Mouse (Mus musculus) hindbrain, embryonic 15.5 days (tissue): ENCODE measurements around the gene Taar5. TPM values are rescaled to one million over a fixed set of nuclear protein-coding genes. Genes with fewer than 3 reads are reported as not detected.

Experiments
- ATAC-seq: fragments of 200-750 bp; cut with Nextera tagmentation; 2 replicates; pipeline ENCODE4 v1.8.0; 2017; ENCODE audit warnings: low read depth, moderate number of reproducible peaks, moderate TSS enrichment; ENCODE audit not compliant: low FRiP score
- H3K27ac ChIP-seq: fragments of 300-500 bp; sonication (generic); replicated peaks from 2 replicates; pipeline ENCODE4 v1.5.1; 2015; ENCODE audit warnings: mild to moderate bottlenecking, inconsistent platforms
- H3K27me3 ChIP-seq: fragments of 300-500 bp; sonication (generic); 2 replicates; pipeline ENCODE4 v1.6.1; 2015; ENCODE audit warnings: control low read depth, inconsistent platforms
- H3K36me3 ChIP-seq: fragments of 300-500 bp; sonication (generic); 2 replicates; pipeline ENCODE4 v1.6.1; 2015; ENCODE audit warnings: control low read depth, inconsistent platforms
- H3K4me1 ChIP-seq: fragments of 300-500 bp; sonication (generic); replicated peaks from 2 replicates; pipeline ENCODE4 v1.6.1; 2015; ENCODE audit warnings: control low read depth, inconsistent platforms
- H3K4me2 ChIP-seq: fragments of 300-500 bp; sonication (generic); 2 replicates; pipeline ENCODE4 v1.6.1; 2015; ENCODE audit warnings: moderate library complexity, mild to moderate bottlenecking, inconsistent platforms
- H3K4me3 ChIP-seq: fragments of 300-500 bp; sonication (generic); 2 replicates; pipeline ENCODE4 v1.5.1; 2015; ENCODE audit warnings: mild to moderate bottlenecking, inconsistent platforms
- H3K9ac ChIP-seq: fragments of 300-500 bp; sonication (generic); 2 replicates; pipeline ENCODE4 v1.6.1; 2015; ENCODE audit warnings: inconsistent platforms
- H3K9me3 ChIP-seq: fragments of 300-500 bp; sonication (generic); 2 replicates; pipeline ENCODE4 v1.6.1; 2016; ENCODE audit warnings: control low read depth, inconsistent platforms
- WGBS: fragments of 180-500 bp; shearing (Covaris S2); methylation state at CpG from one replicate; pipeline ENCODE4 v1.1.7; 2015; 5-methylcytosine and 5-hydroxymethylcytosine counted together
- polyA plus RNA-seq: library from polyadenylated mRNA; unstranded; fragments of >200 nt; fragmentation: Nextera tagmentation; extraction: Ambion mirVana; gene quantifications from 2 replicates; pipeline ENCODE4 v1.2.1, GENCODE M21; 2015

Gene Taar5
- not detected in 2 replicates for polyA plus RNA-seq

DNA sequence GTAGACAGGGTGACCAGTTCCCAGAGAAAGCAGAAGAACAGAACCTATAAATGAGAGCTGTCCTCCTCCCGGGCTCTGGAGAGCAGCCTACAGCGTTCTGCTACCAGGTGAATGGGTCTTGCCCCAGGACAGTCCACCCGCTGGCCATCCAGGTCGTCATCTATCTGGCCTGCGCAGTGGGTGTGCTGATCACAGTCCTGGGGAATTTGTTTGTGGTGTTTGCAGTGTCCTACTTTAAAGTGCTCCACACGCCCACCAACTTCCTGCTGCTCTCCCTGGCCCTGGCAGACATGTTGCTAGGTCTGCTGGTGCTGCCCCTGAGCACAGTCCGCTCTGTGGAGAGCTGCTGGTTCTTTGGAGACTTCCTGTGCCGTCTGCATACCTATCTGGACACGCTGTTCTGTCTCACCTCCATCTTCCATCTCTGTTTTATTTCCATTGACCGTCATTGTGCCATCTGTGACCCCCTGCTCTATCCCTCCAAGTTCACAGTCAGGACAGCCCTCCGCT, at the start of gene Taar5:
Taar5 (plus strand) TSS at position 51 of the 510 bp plus-strand sequence.
- no peak within 1 kb of the TSS for H3K4me3 ChIP-seq
- 93% methylated on average over 11 of the region's 11 CpGs for WGBS
- H3K9ac ChIP-seq: no peak within 1 kb of the TSS
- H3K27me3 ChIP-seq: no peaks in the 10 kb centered on the region
- H3K4me1 ChIP-seq: no peaks in the 10 kb centered on the region
- H3K9me3 ChIP-seq: no peaks in the 10 kb centered on the region
- no peaks in the 10 kb centered on the region for H3K36me3 ChIP-seq
- no peak within 1 kb of the TSS for H3K27ac ChIP-seq
- ATAC-seq: no peak
- no peak within 1 kb of the TSS for H3K4me2 ChIP-seq

DNA sequence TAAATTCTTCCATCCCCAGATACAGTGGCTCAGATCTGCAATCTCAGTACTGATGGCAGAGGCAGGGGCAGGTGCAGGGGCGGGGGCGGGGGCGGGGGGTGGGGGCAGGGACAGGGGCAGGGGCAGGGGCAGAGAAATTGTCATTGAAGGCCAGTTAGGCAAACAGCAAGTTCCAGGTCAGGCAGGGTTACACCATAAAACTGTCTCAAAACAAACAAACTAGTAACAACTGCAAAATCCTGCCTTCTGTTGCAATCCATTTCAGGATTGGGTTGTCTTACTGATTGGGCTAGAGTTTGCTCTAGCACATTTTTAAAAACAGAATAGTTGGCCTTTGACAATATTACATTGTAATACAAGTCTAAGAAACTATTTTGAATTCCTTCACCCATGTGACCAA, 48.0 kb upstream of the Taar5 start:
- H3K27ac ChIP-seq: no peak overlapping the region
- no peaks in the 10 kb centered on the region for H3K27me3 ChIP-seq
- no peaks in the 10 kb centered on the region for H3K36me3 ChIP-seq
- ATAC-seq: no peak
- no peak overlapping the region for H3K4me2 ChIP-seq
- no peaks in the 10 kb centered on the region for H3K9me3 ChIP-seq
- no peak overlapping the region for H3K9ac ChIP-seq
- no peak overlapping the region for H3K4me3 ChIP-seq
- no peaks in the 10 kb centered on the region for H3K4me1 ChIP-seq
- WGBS: 79% methylated on average over 3 of the region's 3 CpGs

DNA sequence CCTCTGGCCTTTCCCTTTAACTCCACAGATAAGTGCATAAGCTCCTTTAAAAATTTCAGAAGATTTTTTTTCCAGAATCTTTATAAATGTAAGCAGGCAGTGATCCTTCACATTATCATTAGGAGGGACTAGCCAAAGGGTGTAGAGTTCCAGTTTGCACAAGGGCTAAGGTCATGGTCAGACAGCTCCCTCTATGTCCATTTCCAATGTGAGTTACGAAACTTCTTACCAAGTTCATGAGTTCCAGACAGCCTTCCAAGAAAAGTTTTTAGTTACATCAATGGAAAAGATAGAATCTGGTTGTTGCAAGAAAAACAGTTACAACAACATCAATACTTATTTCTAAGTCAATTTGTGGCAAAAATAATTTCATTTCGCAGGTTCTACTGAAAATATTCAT, 46.6 kb upstream of the Taar5 start:
- H3K27ac ChIP-seq: no peak overlapping the region
- ATAC-seq: no peak
- no peak overlapping the region for H3K4me3 ChIP-seq
- no peaks in the 10 kb centered on the region for H3K4me1 ChIP-seq
- H3K9ac ChIP-seq: no peak overlapping the region
- no peaks in the 10 kb centered on the region for H3K9me3 ChIP-seq
- H3K27me3 ChIP-seq: no peaks in the 10 kb centered on the region
- H3K4me2 ChIP-seq: no peak overlapping the region
- H3K36me3 ChIP-seq: no peaks in the 10 kb centered on the region
- WGBS: 85% methylated on average over 2 of the region's 2 CpGs

DNA sequence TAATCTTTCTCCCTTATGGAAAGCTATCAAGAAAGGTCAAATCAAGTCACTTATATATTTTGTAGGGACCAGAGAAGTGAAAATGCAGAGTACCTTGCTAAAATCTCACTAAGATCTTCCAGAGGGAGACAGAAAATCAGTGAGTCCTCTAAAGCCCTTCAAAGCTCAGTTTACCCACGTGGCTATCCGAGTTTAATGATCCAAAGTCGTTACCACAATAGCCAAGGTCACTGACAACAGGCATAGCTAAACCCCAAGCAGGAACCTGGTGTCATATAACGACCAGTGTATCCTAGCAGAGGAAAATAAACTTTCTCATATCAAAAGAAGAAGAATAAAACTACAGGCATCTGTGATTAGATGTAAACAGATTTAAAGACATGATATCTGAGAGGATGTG, 32.9 kb upstream of the Taar5 start:
- Histone ChIP-seq H3K9ac (no peak overlapping the region), H3K4me2 (no peak overlapping the region), H3K27me3 (no peaks in the 10 kb centered on the region), H3K9me3 (no peaks in the 10 kb centered on the region), H3K36me3 (no peaks in the 10 kb centered on the region), H3K4me1 (no peaks in the 10 kb centered on the region), H3K27ac (no peak overlapping the region), H3K4me3 (no peak overlapping the region)
- no peak for ATAC-seq
- 52% methylated on average over 4 of the region's 4 CpGs for WGBS

DNA sequence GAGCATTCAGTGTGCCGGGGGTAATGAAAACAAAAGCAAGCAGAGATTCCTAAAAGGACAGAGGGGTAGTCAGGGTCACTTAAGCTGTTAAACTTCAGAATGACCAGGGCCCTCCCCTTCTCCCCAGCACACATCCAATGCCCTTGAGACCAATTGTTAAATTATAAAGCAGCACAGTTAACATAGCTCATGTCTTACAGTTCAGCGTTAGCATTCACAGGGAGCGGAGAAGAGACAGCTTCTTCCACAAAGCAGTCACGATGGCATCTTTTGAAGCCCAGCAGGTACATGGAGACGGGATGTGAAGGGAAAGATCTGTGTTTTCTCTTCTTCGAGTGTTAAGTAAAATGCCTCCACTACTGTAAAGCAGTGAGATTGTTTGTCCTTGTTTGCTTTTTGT, 32.2 kb upstream of the Taar5 start, which contains the start of gene Taar2:
Taar2 (plus strand) TSS at position 261 of the 400 bp plus-strand sequence.
- Histone ChIP-seq H3K36me3 (no peaks in the 10 kb centered on the region), H3K27me3 (no peaks in the 10 kb centered on the region), H3K9ac (no peak within 1 kb of the TSS), H3K27ac (no peak within 1 kb of the TSS), H3K4me1 (no peaks in the 10 kb centered on the region), H3K4me3 (no peak within 1 kb of the TSS), H3K4me2 (peak within 1 kb of the TSS; percentile 16; the same call in 1 of the 2 replicates), H3K9me3 (no peaks in the 10 kb centered on the region)
- WGBS: 38% methylated on average over 6 of the region's 6 CpGs
- no peak for ATAC-seq

DNA sequence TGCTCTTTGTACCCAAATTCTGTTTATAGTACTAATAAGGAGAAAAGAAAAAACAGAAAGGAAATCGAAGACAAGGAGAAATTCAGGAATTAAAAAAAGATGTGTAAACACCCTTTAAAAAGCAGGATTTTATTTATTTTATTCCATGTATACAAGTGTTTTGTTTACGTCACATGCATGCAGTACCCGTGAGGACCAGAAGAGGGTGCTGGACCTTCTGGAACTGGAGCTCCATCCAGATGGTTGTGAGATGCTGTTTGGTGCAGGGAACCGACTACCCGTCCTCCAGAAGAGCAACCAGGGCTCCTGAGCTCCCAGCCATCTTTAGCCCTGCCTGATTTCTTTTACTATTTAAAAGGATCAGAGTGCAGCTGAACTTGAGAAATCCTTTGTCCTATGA, 28.0 kb upstream of the Taar5 start:
- no peak for ATAC-seq

DNA sequence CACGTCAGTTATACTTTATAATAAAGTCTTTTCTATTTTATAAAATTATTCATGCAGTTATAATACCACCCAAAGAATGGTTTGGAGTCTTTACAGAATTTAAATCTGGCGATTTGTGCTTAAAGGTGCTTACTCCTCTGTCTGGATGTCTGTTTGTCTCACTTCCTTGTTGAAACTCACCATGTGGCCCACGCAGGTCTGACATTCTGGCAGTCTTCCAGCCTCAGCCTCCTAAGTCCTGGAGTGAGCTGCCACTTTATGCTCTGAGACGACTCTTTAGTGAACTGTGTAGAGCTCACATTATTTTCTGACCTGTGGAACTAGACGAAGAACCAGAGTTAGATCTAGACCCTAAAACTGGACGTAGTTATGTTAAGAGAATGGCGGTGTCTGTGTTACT, 22.5 kb upstream of the Taar5 start:
- Histone ChIP-seq H3K27ac (no peak overlapping the region), H3K4me2 (no peak overlapping the region), H3K4me1 (no peaks in the 10 kb centered on the region), H3K4me3 (no peak overlapping the region), H3K9ac (no peak overlapping the region), H3K27me3 (no peaks in the 10 kb centered on the region), H3K36me3 (no peaks in the 10 kb centered on the region), H3K9me3 (no peaks in the 10 kb centered on the region)
- no peak for ATAC-seq
- WGBS: 66% methylated on average over 7 of the region's 7 CpGs

More for the DNA sequence above, 28.0 kb upstream of the Taar5 start:
- Histone ChIP-seq H3K4me2 (no peak overlapping the region), H3K27ac (no peak overlapping the region), H3K4me1 (no peaks in the 10 kb centered on the region), H3K9ac (no peak overlapping the region), H3K36me3 (no peaks in the 10 kb centered on the region), H3K27me3 (no peaks in the 10 kb centered on the region), H3K4me3 (no peak overlapping the region), H3K9me3 (no peaks in the 10 kb centered on the region)
- WGBS: 79% methylated on average over 5 of the region's 5 CpGs

DNA sequence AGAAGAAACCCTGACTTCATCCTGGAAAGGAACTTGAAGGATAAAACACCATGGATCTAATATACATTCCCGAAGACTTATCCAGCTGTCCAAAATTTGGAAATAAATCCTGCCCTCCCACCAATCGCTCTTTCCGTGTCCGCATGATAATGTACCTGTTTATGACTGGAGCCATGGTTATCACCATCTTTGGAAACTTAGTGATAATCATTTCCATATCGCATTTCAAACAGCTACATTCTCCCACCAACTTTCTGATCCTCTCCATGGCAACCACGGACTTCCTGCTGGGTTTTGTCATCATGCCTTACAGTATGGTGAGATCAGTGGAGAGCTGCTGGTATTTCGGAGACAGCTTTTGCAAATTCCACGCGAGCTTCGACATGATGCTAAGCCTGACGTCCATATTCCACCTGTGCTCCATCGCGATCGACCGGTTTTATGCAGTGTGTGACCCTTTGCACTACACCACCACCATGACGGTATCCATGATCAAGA, 20.9 kb upstream of the Taar5 start, which contains the start of gene Taar3:
Taar3 (plus strand) TSS at position 51 of the 498 bp plus-strand sequence.
- Histone ChIP-seq H3K9ac (no peak within 1 kb of the TSS), H3K4me3 (no peak within 1 kb of the TSS), H3K36me3 (no peaks in the 10 kb centered on the region), H3K27me3 (no peaks in the 10 kb centered on the region), H3K27ac (no peak within 1 kb of the TSS), H3K9me3 (no peaks in the 10 kb centered on the region), H3K4me2 (no peak within 1 kb of the TSS), H3K4me1 (no peaks in the 10 kb centered on the region)
- WGBS: 78% methylated on average over 16 of the region's 16 CpGs
- ATAC-seq: no peak

DNA sequence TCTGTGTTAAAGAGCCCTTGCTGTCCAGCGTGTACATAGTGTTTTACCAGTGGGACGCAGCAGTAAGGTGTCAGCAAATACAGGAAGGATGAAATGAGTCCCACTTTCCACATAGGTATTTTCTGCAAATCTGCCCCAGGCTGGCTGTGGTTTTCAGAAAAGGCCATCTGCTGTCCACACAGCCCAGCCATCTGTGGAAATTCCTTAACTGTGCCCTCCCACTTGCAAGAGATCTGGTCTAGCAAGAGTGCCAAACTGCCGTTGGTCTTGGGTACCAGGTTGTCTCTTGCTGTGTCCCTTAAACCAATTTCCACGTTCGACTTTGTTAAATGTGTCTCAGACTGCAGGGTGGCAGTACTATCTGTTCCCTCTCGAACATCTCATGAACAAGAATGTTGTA, 18.8 kb upstream of the Taar5 start:
- H3K27me3 ChIP-seq: no peaks in the 10 kb centered on the region
- WGBS: 83% methylated on average over 6 of the region's 6 CpGs

DNA sequence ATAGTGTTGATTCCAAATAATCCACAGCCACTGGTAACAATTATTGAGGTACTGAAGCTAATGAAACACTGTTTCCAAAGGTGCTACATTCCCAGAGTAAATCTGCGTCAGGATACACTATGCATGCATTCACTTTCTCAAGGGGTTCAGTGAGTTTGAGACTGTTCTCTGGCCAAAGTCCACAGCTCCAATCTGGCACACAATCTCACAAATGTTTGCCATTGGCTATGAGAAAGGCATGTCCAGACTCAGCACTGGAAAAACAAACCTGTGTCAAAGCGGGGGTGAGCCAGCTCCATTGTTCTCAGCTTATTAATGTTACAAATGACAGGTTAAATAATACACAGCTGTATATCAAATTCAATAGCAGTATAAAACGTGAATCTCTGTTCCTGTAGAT, 11.4 kb upstream of the Taar5 start:
- 65% methylated on average over 3 of the region's 3 CpGs for WGBS
- Histone ChIP-seq H3K4me1 (no peaks in the 10 kb centered on the region), H3K36me3 (no peaks in the 10 kb centered on the region), H3K27ac (no peak overlapping the region), H3K9me3 (no peaks in the 10 kb centered on the region), H3K9ac (no peak overlapping the region), H3K4me2 (no peak overlapping the region), H3K4me3 (no peak overlapping the region), H3K27me3 (no peaks in the 10 kb centered on the region)
- no peak for ATAC-seq

More for the DNA sequence above, 18.8 kb upstream of the Taar5 start:
- Histone ChIP-seq H3K4me3 (no peak overlapping the region), H3K9me3 (no peaks in the 10 kb centered on the region), H3K4me1 (no peaks in the 10 kb centered on the region), H3K27ac (no peak overlapping the region), H3K36me3 (no peaks in the 10 kb centered on the region), H3K4me2 (no peak overlapping the region), H3K9ac (no peak overlapping the region)
- ATAC-seq: no peak

DNA sequence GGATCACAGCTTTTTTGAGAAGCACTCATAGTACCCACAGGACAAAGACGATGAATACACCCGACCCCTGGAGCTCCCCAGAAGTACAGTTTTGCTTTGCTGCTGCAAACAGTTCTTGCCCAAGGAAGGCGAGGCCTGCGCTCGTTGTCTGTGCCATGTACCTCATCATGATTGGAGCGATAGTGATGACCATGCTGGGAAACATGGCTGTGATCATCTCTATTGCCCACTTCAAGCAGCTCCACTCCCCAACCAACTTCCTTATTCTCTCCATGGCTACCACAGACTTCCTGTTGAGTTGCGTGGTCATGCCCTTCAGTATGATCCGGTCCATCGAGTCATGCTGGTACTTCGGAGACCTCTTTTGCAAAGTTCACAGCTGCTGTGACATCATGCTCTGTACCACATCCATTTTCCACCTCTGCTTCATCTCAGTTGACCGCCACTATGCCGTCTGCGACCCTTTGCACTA, 10.0 kb upstream of the Taar5 start, which contains the start of gene Taar4:
Taar4 (plus strand) TSS at position 51 of the 472 bp plus-strand sequence.
- Histone ChIP-seq H3K4me1 (no peaks in the 10 kb centered on the region), H3K36me3 (no peaks in the 10 kb centered on the region), H3K9me3 (no peaks in the 10 kb centered on the region), H3K9ac (no peak within 1 kb of the TSS), H3K27ac (no peak within 1 kb of the TSS), H3K27me3 (no peaks in the 10 kb centered on the region), H3K4me3 (no peak within 1 kb of the TSS), H3K4me2 (no peak within 1 kb of the TSS)
- ATAC-seq: no peak
- WGBS: 94% methylated on average over 13 of the region's 13 CpGs

DNA sequence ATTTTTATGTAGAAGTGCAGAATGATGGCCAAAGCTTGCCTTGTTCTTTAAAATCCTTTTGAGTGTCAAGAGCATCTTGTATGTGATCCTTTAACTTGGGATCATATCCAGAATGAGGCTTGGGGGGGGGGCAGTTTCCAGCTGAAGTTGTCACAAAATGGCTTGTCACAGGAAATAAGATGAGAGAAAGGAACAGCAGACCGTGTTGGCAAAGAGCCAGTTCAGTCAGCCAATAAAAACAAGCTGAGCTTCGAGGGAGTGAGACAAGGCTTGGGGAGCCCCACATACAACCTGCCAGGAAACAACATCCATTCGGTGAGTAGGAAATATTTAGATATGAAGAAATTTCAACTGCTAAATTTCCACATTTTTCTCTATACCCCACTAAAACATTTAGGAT, 7.1 kb upstream of the Taar5 start:
- no peaks in the 10 kb centered on the region for H3K9me3 ChIP-seq
- 56% methylated on average over 3 of the region's 3 CpGs for WGBS
- no peaks in the 10 kb centered on the region for H3K4me1 ChIP-seq
- ATAC-seq: no peak
- H3K36me3 ChIP-seq: no peaks in the 10 kb centered on the region
- no peaks in the 10 kb centered on the region for H3K27me3 ChIP-seq
- H3K4me3 ChIP-seq: no peak overlapping the region
- no peak overlapping the region for H3K9ac ChIP-seq
- no peak overlapping the region for H3K4me2 ChIP-seq
- no peak overlapping the region for H3K27ac ChIP-seq
